Mouse (Mus musculus): ENCODE measurements around the gene Glis1.

DNA sequence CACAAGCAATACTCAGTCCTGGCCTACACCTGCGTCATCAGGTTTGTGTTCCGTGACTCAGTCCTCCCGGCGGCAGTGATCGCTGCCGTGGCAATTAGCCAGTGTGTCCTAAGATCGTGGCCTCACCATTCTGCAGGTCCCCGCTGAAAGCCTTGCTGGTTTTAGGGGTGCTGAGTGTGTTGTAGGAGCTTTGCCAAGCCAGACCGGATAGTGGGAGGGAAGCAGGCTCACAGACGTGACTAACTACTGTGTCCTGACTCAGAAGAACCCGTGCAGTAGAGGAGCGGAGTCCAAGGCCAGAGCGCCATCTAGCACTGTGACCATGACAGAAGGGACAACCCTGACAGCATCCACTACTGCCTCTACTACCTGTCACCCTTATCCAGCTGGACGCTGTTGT, 168.4 kb downstream of the Glis1 start:
- TF ChIP-seq CTCF (IDR thresholded peaks at IDR 0.05; ENCODE audit: insufficient read depth, low read depth, low read length) (no peak), POLR2A (IDR thresholded peaks at IDR 0.05; ENCODE audit: insufficient read depth, low read depth, low read length) (no peak)
